Mouse (Mus musculus) liver, postnatal 0 days (tissue): ENCODE data around the gene Orai1.

Experiments
- CTCF ChIP-seq: sonication (generic); IDR thresholded peaks from 2 replicates; pipeline ENCODE4 v1.5.1; 2016; ENCODE audit warnings: antibody characterized with exemption, low read depth
- EP300 ChIP-seq: IDR thresholded peaks from 2 replicates; pipeline ENCODE4 v1.6.1; 2016; ENCODE audit warnings: antibody characterized with exemption, low read depth, mild to moderate bottlenecking

DNA sequence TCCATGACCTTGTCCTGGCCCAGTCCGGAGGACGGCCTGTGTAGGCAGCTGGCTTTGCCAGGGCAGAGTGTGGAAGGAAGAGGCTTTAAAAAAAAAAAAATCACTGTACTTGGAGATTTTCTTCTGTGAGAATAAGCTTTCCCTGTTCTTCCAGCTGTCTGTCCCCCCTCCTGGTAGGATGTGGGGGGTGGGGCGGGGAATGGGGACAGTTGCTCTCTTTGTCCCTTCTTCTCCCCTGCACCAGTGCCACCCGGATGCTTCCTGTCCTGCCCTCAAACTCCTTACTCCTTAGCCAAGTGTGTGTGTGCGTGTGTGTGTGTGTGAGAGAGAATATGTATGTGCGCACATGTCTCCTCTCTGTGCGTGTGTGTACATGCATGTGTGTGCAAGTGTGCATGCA, 14.9 kb downstream of the Orai1 start:
- TF ChIP-seq EP300 (no peak), CTCF (no peak)
